In genomic region chr15:30908027-30908426, GRCm38 (mm10) we compare ENCODE assay signal across 26 mouse cellular contexts.
"Had no signal": no experiment of that assay in that cellular context is flagged by ENCODE, and none has a peak within 500 bp of the region (broad histone marks: within the 10 kb centered on the region; RNA-seq: fewer than 3 reads in every experiment).

No protein-coding gene starts in this region.

- DNase-seq: cerebellum, adult 9-11 months; cerebellum, postnatal 10 days; cerebellum, postnatal 14 days; cerebellum, postnatal 25 days; cerebellum, postnatal 36 days; embryo, embryonic 11 days; forebrain, postnatal 0 days; gastrocnemius, adult 2 months; gastrocnemius, postnatal 10 days; gastrocnemius, postnatal 14 days; gastrocnemius, postnatal 25 days; gastrocnemius, postnatal 36 days; heart, adult 11 months; heart, adult 18-20 months; heart, adult 2 months had no signal

- ATAC-seq: forebrain, embryonic 13.5 days; forebrain, embryonic 14.5 days; forebrain, embryonic 15.5 days; forebrain, embryonic 16.5 days; forebrain, postnatal 0 days had no signal

- H3K9me3 ChIP-seq: embryonic facial prominence, embryonic 10.5 days; embryonic facial prominence, embryonic 12.5 days; embryonic facial prominence, embryonic 13.5 days; embryonic facial prominence, embryonic 15.5 days; forebrain, embryonic 10.5 days; forebrain, embryonic 12.5 days; forebrain, embryonic 13.5 days; forebrain, embryonic 15.5 days had no signal

- H3K4me1 ChIP-seq: embryonic facial prominence, embryonic 10.5 days; embryonic facial prominence, embryonic 12.5 days; embryonic facial prominence, embryonic 13.5 days; embryonic facial prominence, embryonic 15.5 days; forebrain, embryonic 12.5 days; forebrain, embryonic 15.5 days had no signal

- H3K9ac ChIP-seq: embryonic facial prominence, embryonic 12.5 days; embryonic facial prominence, embryonic 13.5 days; embryonic facial prominence, embryonic 15.5 days; forebrain, embryonic 12.5 days; forebrain, embryonic 13.5 days; forebrain, embryonic 15.5 days; forebrain, postnatal 0 days had no signal

- H3K27ac ChIP-seq: embryonic facial prominence, embryonic 10.5 days; embryonic facial prominence, embryonic 12.5 days; embryonic facial prominence, embryonic 13.5 days; embryonic facial prominence, embryonic 15.5 days; forebrain, embryonic 10.5 days; forebrain, embryonic 12.5 days; forebrain, embryonic 13.5 days; forebrain, embryonic 15.5 days; gastrocnemius, adult 2 months; heart, adult 2 months had no signal

- H3K36me3 ChIP-seq: embryonic facial prominence, embryonic 10.5 days; embryonic facial prominence, embryonic 12.5 days; embryonic facial prominence, embryonic 13.5 days; embryonic facial prominence, embryonic 15.5 days; forebrain, embryonic 10.5 days; forebrain, embryonic 12.5 days; forebrain, embryonic 15.5 days had no signal

- H3K27me3 ChIP-seq: embryonic facial prominence, embryonic 12.5 days; embryonic facial prominence, embryonic 13.5 days; embryonic facial prominence, embryonic 15.5 days; forebrain, embryonic 12.5 days; forebrain, embryonic 13.5 days; forebrain, embryonic 15.5 days had no signal

- H3K4me2 ChIP-seq: embryonic facial prominence, embryonic 12.5 days; embryonic facial prominence, embryonic 13.5 days; embryonic facial prominence, embryonic 15.5 days; forebrain, embryonic 12.5 days; forebrain, embryonic 13.5 days; forebrain, embryonic 15.5 days had no signal

- H3K4me3 ChIP-seq: embryonic facial prominence, embryonic 10.5 days; embryonic facial prominence, embryonic 12.5 days; embryonic facial prominence, embryonic 13.5 days; embryonic facial prominence, embryonic 15.5 days; erythroblast, embryonic 14.5 days; forebrain, embryonic 10.5 days; forebrain, embryonic 12.5 days; forebrain, embryonic 13.5 days; forebrain, embryonic 15.5 days; gastrocnemius, adult 2 months; heart, adult 2 months had no signal
